Mouse (Mus musculus) thymus, adult 2 months (tissue): Measurements from ENCODE around the gene Ddr1.

ENCODE experiments used
- CTCF ChIP-seq: fragments of 200-500 bp; IDR thresholded peaks from 2 replicates; pipeline ENCODE4 v1.5.1; 2012; ENCODE audit warnings: mild to moderate bottlenecking, control low read depth, low read length, moderate library complexity, borderline replicate concordance; ENCODE audit not compliant: control insufficient read depth, poor library complexity, insufficient read depth; ENCODE audit errors: extremely low read depth
- POLR2A ChIP-seq: fragments of 200-500 bp; IDR thresholded peaks from 2 replicates; pipeline ENCODE4 v1.6.1; 2012; ENCODE audit warnings: mild to moderate bottlenecking, low read length, control low read depth, moderate library complexity; ENCODE audit not compliant: control insufficient read depth, poor library complexity, insufficient read depth; ENCODE audit errors: extremely low read depth

- TF ChIP-seq POLR2A (no peak), CTCF (no peak)
Measured at GRCm38 (mm10) chr17:35702605-35703004, 1.8 kb downstream of the Ddr1 start.
